Mouse (Mus musculus) c-Kit-positive CD71-positive TER-119-positive erythroid progenitor cells, embryonic 14.5 days (primary cell): Measurements from ENCODE around the gene Fuz.

Experiments used
- DNase-seq: peaks from one replicate; pipeline ENCODE4 v3.0.0-alpha.2; 2013; ENCODE audit warnings: low spot score

Fuz gene

DNA sequence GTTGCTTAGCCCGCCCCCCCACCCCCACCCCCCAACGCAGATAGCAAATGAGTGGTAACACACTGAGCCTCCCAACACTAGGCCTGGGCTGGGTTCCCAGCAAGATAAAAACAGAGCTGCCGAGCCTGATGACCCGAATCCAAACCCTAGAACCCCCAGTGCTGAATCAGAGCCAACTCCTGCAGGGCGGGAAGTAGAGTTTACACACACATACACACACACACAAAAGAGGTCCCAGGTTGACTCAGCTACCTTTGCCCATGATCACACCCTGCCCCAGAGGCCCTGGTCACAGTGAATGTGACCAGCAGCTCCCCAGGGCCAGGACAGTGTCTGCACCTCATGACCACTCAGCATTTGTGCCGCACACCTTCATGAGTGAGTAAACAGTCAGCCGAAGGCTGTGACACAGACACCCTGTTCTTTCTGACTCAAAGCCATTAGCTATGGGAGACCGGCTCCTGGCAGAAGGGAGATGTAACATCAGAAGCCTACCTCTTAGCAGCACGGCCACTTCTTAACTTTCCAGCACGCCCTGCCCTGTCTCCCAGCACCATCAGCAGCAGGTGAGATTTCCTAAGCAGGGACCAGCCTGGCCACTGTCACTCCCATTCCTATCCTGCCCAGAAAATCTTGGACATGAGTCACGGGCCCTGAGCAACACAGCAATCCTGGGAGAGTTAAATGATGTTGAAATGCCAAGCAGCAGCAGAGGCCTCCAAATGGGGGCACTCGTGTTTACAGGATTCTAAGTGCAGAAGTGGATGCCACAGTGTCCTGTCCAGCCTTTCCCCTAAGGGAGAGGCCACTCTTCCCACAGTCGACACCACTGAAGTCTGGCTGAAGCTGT is 7.4 kb upstream of the Fuz start:
- no peak for DNase-seq

- DNase-seq, result no peak
Observed at GRCm38 (mm10) chr7:44890180-44890579, 5.7 kb upstream of the Fuz start.

DNA sequence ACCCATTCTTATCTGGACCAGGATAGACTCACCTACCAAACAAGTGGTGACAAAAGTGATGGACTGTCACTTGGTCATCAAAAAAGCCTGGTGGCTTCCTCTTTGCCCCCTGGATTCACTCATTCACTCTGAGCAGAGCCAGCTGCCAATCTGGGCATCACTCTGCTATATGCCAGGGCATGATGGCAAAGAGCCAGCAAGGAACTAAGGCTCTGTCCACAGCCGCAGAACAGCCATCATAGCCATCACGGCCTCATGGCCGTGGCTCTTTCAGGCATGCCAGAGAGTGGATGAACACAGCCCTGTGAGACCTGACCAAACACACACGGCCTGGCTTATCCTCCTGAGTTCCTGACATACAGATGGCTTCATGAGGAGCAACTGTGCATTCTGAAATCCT is 5.1 kb upstream of the Fuz start:
- DNase-seq, result no peak

DNA sequence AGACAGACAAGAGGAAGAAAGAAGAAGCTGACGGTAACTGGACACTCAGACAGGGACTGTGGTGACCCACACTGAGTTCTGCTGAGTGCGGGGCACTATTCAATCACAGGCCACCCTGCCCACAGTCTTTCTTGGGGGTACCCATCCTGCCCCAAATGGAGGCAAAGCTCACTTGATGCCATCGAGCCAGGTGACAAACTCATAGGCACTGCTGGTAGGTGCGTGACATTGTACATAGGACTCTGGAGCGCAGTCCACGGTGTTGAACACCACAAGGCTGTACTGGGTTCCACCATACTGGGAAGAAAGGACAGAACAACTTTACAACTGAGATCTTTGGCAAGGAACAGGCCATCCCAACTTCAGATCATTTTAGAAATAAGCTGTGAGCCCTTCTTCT is 4.3 kb upstream of the Fuz start:
- no peak for DNase-seq

DNA sequence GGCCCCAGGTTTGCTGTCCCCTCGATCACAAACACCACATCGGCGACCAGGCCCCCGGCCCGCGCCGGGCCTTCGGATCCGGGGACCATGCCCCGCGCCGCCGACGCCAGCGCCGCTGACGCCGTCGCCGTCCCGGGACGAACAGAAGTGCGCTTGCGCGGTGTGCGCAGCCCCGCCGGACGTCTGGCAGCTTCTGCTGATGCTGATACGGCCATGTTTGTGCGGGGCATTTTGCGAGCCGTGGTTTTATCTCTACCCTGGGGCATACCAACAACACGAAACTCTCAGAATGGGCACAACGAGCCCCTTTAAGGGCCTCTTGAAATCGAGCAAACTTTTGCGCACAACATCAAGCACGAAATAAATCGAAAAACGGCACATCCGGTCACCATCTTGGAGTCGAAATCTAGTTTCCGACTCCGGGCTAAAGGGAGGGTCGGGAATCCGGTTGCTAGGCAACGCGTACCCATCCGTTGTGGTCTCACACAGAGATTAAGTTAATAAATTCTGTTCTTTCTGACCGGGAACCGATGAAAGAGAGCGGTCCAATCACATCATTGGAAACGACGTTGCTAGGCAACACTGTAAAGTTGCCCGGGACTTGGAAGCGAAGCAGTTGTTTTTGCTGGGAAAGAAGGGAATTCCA is 3.5 kb upstream of the Fuz start, which contains the start of gene Med25:
Med25 (minus strand) TSS at position 437 of the 646 bp plus-strand sequence.
- DNase-seq, result peak; percentile 85

GRCm38 (mm10) chr7:44893197-44893596 is 2.7 kb upstream of the Fuz start:
- DNase-seq, result no peak

- no peak for DNase-seq
Observed at GRCm38 (mm10) chr7:44894175-44894574, 1.7 kb upstream of the Fuz start.

DNA sequence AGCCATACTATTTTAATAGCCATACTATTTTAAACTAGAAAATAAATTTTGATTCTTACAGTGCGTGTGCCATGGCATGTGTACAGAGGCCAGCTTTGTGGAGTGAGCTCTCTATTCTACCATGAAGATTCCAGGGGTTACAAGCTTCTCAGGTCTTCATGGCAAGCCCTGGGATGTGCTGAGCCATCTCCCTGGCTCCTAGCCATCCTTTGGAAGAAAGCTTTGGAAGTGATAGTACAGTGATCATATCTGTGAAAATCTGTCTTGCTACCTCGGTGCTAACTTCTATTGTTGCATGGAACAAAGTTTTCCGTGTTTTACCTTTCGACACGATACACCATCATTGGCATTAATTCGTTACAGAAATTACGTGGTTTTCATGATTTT is 680 bp upstream of the Fuz start:
- DNase-seq, result no peak

- DNase-seq, result no peak
Observed at GRCm38 (mm10) chr7:44896499-44896898, 620 bp downstream of the Fuz start.

DNA sequence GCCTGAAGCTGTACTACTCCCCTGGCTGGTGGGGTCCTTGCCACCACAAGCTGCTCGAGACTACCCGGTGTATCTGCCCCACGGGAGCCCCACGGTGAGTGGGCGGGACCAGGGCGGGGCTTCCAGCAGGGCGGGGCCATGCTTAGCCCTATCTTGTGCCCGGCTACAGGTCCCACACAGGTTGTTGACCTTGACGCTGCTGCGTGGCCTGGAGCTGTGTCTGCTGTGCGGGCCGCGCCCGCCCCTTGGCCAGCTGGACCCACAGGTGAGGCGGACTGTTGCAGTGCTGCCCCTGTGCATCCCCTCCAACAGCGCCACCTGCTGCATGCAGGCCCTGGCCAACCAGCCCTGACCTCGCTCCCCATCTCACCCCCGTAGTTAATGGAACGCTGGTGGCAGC is 2.7 kb downstream of the Fuz start:
- peak; percentile 47 for DNase-seq

GRCm38 (mm10) chr7:44900632-44901031 is 4.8 kb downstream of the Fuz start:
- no peak for DNase-seq

GRCm38 (mm10) chr7:44901230-44901722 is 5.4 kb downstream of the Fuz start:
- DNase-seq, result peak; percentile 53

- DNase-seq, result no peak
Observed at GRCm38 (mm10) chr7:44905430-44905829, 9.6 kb downstream of the Fuz start.

DNA sequence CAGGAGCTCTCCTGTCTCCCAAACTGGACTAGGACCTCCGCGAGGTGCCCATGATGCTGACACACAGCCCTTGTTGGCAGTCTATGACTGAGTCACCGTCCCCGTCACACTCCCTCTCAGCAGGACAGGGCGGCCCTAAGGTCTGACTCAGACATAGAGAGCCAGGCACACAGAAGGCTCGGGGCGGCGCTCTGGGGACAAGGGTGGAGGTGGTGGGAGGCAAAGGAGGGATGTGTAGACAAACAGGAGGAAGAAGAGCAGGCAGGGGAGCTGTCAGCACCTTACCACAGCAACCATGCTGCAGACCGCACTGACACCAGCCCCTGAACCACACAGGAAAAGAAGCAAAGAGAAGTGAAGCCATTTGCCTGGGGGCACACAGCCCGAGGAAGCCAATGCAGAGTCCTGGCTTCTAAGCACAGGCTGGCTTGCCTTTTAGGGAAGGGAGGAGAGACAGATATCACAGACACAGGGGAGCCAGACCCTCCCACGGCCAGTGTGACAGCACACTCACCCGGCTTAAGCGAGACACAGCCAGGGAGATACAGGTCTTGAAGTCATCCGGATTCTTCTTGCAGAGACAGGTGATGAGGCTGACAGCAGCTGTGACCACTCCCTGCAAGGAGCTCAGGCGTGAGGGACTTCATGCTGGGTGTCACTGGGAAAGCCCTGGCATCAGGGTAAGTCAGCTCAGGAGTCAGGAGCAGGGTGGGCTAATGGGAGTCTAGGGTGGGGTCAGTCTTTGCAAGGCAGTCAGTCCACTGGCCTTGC is 13.0 kb downstream of the Fuz start:
- DNase-seq, result no peak

DNA sequence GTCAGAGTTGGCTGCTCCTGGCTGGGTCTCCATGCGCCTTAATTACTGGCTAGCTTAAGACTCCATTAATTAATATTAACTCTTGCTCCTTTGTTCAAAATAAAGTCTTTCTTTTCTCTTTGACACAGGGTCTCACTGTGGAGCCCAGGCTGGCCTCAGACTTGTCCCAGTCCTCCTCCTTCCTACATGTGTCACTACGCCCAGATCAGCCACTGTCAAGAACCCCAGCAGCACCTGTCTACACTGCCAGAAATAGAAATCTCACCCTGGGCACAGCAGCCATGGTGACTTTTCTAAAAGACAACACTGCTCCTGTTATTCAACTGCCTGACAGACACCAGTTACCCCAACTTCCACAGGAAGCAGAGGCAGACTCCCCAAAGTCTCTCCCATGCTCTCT is 18.5 kb downstream of the Fuz start:
- DNase-seq, result no peak

GRCm38 (mm10) chr7:44915314-44915713 is 19.4 kb downstream of the Fuz start:
- no peak for DNase-seq

- no peak for DNase-seq
Observed at GRCm38 (mm10) chr7:44916191-44916590, 20.3 kb downstream of the Fuz start.

- no peak for DNase-seq
Observed at GRCm38 (mm10) chr7:44916881-44917280, 21.0 kb downstream of the Fuz start.

- DNase-seq, result no peak
Observed at GRCm38 (mm10) chr7:44918219-44918618, 22.3 kb downstream of the Fuz start.

DNA sequence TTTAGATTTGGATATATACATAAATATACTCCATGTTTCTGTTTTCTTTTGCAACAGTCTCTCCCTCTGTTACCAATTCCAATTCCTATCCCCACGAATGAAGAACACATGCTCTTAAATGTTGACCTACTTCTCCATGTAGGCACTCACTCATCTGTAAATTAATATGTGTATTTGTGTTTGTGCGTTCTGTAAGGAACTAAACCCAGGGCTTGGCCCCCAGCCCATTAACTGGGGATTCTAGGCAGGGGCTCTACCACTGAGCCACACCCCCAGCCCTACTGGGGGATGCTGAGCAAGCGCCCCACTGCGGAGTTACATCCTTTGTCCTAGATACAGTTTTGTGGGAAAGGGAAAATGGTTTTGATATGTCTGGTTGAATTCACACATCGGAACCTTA is 23.2 kb downstream of the Fuz start:
- DNase-seq, result no peak

DNA sequence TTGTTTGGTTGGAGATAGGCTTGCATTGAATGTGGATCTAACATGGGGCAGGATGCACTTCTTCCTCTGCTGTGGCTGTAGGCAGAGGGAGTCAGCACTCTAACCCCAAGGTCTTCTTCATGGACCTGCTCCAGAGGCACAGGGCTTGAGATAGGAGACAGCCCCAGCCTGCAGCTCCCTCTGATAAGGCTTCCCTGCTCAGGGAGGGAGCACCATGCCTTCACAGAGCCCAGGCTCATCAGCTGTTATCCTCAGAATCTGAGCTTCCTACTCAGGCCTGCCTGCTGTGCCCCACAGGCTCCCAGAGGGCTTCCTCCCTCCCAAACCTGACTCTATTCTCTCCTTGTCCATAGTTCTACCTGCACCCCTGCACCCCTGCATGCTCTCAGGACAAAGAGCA is 26.7 kb downstream of the Fuz start:
- no peak for DNase-seq

GRCm38 (mm10) chr7:44925468-44925867 is 29.6 kb downstream of the Fuz start:
- no peak for DNase-seq

DNA sequence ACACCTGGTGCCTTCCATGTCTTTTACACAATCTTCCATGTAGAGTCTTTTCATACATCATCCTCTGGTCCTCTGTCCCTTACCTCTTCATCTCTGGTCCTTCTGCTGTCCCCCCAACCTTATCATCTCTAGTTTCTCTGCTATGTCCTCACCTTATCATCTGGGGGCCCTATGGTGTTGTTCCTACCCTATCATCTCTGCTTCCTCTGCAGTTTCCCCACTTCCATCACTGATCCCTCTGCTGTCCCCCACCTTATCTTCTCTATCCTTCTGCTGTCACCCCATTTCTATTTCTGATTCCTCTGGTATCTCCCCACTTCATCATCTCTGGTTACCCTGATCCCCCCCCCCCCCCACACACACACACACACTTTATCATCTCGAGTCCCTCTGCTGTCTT is 32.7 kb downstream of the Fuz start:
- peak; percentile 62 for DNase-seq
